9 mouse cellular contexts compared by ENCODE assay signal in the genomic region with DNA sequence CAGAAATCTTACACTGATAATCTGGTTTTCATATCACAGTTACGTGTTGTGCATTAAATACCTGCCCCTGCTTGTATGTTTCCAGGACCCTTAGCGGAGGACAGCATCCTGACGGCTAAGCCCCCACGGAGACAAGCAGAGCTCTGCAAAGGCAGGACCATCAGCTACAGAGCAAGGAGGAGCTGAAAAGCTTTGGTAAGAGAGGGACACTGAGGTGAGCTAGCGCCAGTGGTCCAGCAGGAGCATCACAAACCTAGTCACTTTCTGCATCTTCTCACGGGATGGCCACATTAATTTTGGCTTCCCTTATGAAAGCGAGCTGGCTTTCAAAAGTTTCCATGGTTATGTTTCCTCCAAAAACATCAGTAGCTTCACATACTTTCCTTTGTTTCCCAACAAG. TPM values are rescaled to one million over a fixed set of nuclear protein-coding genes. Genes with fewer than 3 reads are reported as not detected.
DNase-seq lines count a peak whose midpoint lies in the region; ATAC-seq and TF ChIP-seq lines count a peak whose summit lies in the region.
"Had no signal": no experiment of that assay in that cellular context is flagged by ENCODE, and none has a peak within 500 bp of the region (broad histone marks: within the 10 kb centered on the region; RNA-seq: fewer than 3 reads in every experiment).

No protein-coding gene starts in this region.

- H3K4me1 ChIP-seq in kidney, embryonic 14.5 days (ENCODE audit: control insufficient read depth, insufficient read depth, low read length) = 0 out of 2 replicates have a peak, but pooled peaks cover 2% of the 10 kb centered on the region
- 0 out of 2 replicates have a peak, but pooled peaks cover 3% of the 10 kb centered on the region for H3K4me1 ChIP-seq in embryonic facial prominence, embryonic 13.5 days
- peaks cover 2% of the 10 kb centered on the region; the same call in 1 of the 2 replicates for H3K4me1 ChIP-seq in intestine, postnatal 0 days (replicated peaks; ENCODE audit: control insufficient read depth, insufficient read depth, low read length)
- no peaks in the 10 kb centered on the region for H3K4me1 ChIP-seq in neural tube, embryonic 12.5 days

- 5% methylated on average over 7 of the region's 7 CpGs for WGBS in kidney, embryonic 14.5 days
- WGBS in embryonic facial prominence, embryonic 13.5 days = 2% methylated on average over 7 of the region's 7 CpGs
- 6% methylated on average over 7 of the region's 7 CpGs for WGBS in intestine, postnatal 0 days
- WGBS in neural tube, embryonic 12.5 days = 2% methylated on average over 7 of the region's 7 CpGs

- ATAC-seq in kidney, embryonic 14.5 days (ENCODE audit: low FRiP score, low TSS enrichment) = peak; percentile 61; the same call in 1 of the 2 replicates
- peak; percentile 60 for ATAC-seq in embryonic facial prominence, embryonic 13.5 days (ENCODE audit: insufficient number of reproducible peaks, insufficient read depth, low FRiP score, low TSS enrichment, low read depth)
- ATAC-seq in intestine, postnatal 0 days = 0 out of 2 replicates have a peak, but pooled peaks have one; percentile 26
- peak; percentile 75 for ATAC-seq in neural tube, embryonic 12.5 days (ENCODE audit: low FRiP score, low read depth)

- DNase-seq in kidney, adult 11 months = no peak
- DNase-seq in right cerebral cortex, postnatal 10 days (ENCODE audit: low spot score in 2 of 2) = no peak
- DNase-seq in cerebellum, postnatal 14 days = no peak
- DNase-seq in layer of hippocampus, postnatal 10 days (ENCODE audit: low spot score in 2 of 2) = no peak

- no peak for TF ChIP-seq CTCF in intestine, postnatal 0 days (IDR thresholded peaks at IDR 0.05; ENCODE audit: low read depth)

- H3K27ac ChIP-seq in kidney, embryonic 14.5 days (ENCODE audit: low read depth, low read length) = no peak overlapping the region
- no peak overlapping the region for H3K27ac ChIP-seq in embryonic facial prominence, embryonic 13.5 days
- no peak overlapping the region for H3K27ac ChIP-seq in intestine, postnatal 0 days (ENCODE audit: low read depth, low read length)
- no peak overlapping the region for H3K27ac ChIP-seq in neural tube, embryonic 12.5 days

- peak overlapping the region; percentile 29 for H3K4me3 ChIP-seq in kidney, embryonic 14.5 days (ENCODE audit: low read length)
- peak overlapping the region; percentile 47 for H3K4me3 ChIP-seq in embryonic facial prominence, embryonic 13.5 days
- H3K4me3 ChIP-seq in intestine, postnatal 0 days (ENCODE audit: low read depth, low read length) = peak overlapping the region; percentile 34
- peak overlapping the region; percentile 31 for H3K4me3 ChIP-seq in neural tube, embryonic 12.5 days

- no peaks in the 10 kb centered on the region for H3K36me3 ChIP-seq in kidney, embryonic 14.5 days (ENCODE audit: control insufficient read depth, insufficient read depth, low read length)
- no peaks in the 10 kb centered on the region for H3K36me3 ChIP-seq in embryonic facial prominence, embryonic 13.5 days
- no peaks in the 10 kb centered on the region for H3K36me3 ChIP-seq in intestine, postnatal 0 days (ENCODE audit: control insufficient read depth, insufficient read depth)
- H3K36me3 ChIP-seq in neural tube, embryonic 12.5 days = no peaks in the 10 kb centered on the region

- H3K27me3 ChIP-seq in kidney, embryonic 14.5 days (ENCODE audit: control insufficient read depth, insufficient read depth, low read length) = 0 out of 2 replicates have a peak, but pooled peaks cover 3% of the 10 kb centered on the region
- H3K27me3 ChIP-seq in embryonic facial prominence, embryonic 13.5 days = no peaks in the 10 kb centered on the region
- no peaks in the 10 kb centered on the region for H3K27me3 ChIP-seq in intestine, postnatal 0 days (replicated peaks; ENCODE audit: control insufficient read depth, insufficient read depth, low read length)
- no peaks in the 10 kb centered on the region; the same call in 1 of the 2 replicates for H3K27me3 ChIP-seq in neural tube, embryonic 12.5 days (replicated peaks)

- H3K9ac ChIP-seq in kidney, embryonic 14.5 days (ENCODE audit: low read depth, low read length) = peak overlapping the region; percentile 34; the same call in 1 of the 2 replicates
- peak overlapping the region; percentile 68 for H3K9ac ChIP-seq in embryonic facial prominence, embryonic 13.5 days
- H3K9ac ChIP-seq in intestine, postnatal 0 days (ENCODE audit: low read depth, low read length) = 0 out of 2 replicates have a peak overlapping the region, but pooled peaks have one; percentile 17
- H3K9ac ChIP-seq in neural tube, embryonic 12.5 days = peak overlapping the region; percentile 30; the same call in 1 of the 2 replicates

- H3K9me3 ChIP-seq in kidney, embryonic 14.5 days (ENCODE audit: control insufficient read depth, low read length) = peaks cover 3% of the 10 kb centered on the region; the same call in 1 of the 2 replicates
- H3K9me3 ChIP-seq in embryonic facial prominence, embryonic 13.5 days = peaks cover 8% of the 10 kb centered on the region; the same call in 1 of the 2 replicates
- 0 out of 2 replicates have a peak, but pooled peaks cover 6% of the 10 kb centered on the region for H3K9me3 ChIP-seq in intestine, postnatal 0 days (ENCODE audit: control insufficient read depth)
- H3K9me3 ChIP-seq in neural tube, embryonic 12.5 days = 0 out of 2 replicates have a peak, but pooled peaks cover 6% of the 10 kb centered on the region

- peak overlapping the region; percentile 57 for H3K4me2 ChIP-seq in kidney, embryonic 14.5 days (replicated peaks; ENCODE audit: low read depth, low read length)
- H3K4me2 ChIP-seq in embryonic facial prominence, embryonic 13.5 days = peak overlapping the region; percentile 83
- peak overlapping the region; percentile 77 for H3K4me2 ChIP-seq in intestine, postnatal 0 days (replicated peaks; ENCODE audit: low read depth)
- H3K4me2 ChIP-seq in neural tube, embryonic 12.5 days (replicated peaks) = peak overlapping the region; percentile 65

RNA-seq across cellular contexts. Expression of gene Pglyrp1, which starts 1.7 kb away (rescaled TPM):
- polyA plus RNA-seq in kidney, embryonic 14.5 days (2014; fragmentation: Nextera tagmentation; extraction: Ambion mirVana) = 0.77 and 1.1 TPM in 2 replicates
- 0.76 and 2.9 TPM in 2 replicates for polyA plus RNA-seq in embryonic facial prominence, embryonic 13.5 days (2015; fragmentation: Nextera tagmentation; extraction: Ambion mirVana)
- 141 and 155 TPM in 2 replicates for polyA plus RNA-seq in intestine, postnatal 0 days (2015; fragmentation: Nextera tagmentation; extraction: Ambion mirVana)
- 3.9 and 4.7 TPM in 2 replicates for polyA plus RNA-seq in neural tube, embryonic 12.5 days (2016; fragmentation: Nextera tagmentation; extraction: Ambion mirVana)
- total RNA-seq in layer of hippocampus, postnatal 10 days (2021) = 10 to 100 TPM; 22.0 to 27.9 TPM
- total RNA-seq: MEL had no signal

RNA-seq across cellular contexts. Expression of gene Mill2, which starts 33.0 kb away (rescaled TPM):
- polyA plus RNA-seq in kidney, embryonic 14.5 days (2014; fragmentation: Nextera tagmentation; extraction: Ambion mirVana) = 0.64 and 0.79 TPM in 2 replicates
- polyA plus RNA-seq in embryonic facial prominence, embryonic 13.5 days (2015; fragmentation: Nextera tagmentation; extraction: Ambion mirVana) = 0.38 and 0.39 TPM in 2 replicates
- 0.72 and 1.4 TPM in 2 replicates for polyA plus RNA-seq in intestine, postnatal 0 days (2015; fragmentation: Nextera tagmentation; extraction: Ambion mirVana)
- polyA plus RNA-seq in neural tube, embryonic 12.5 days (2016; fragmentation: Nextera tagmentation; extraction: Ambion mirVana) = 0.10 and 0.34 TPM in 2 replicates
- total RNA-seq in layer of hippocampus, postnatal 10 days (2021) = 1 to 10 TPM; 1.5 to 2.2 TPM

RNA-seq across cellular contexts. Expression of gene Ccdc61, which starts 37.4 kb away (rescaled TPM):
- polyA plus RNA-seq in kidney, embryonic 14.5 days (2014; fragmentation: Nextera tagmentation; extraction: Ambion mirVana) = 21.0 and 21.4 TPM in 2 replicates
- polyA plus RNA-seq in embryonic facial prominence, embryonic 13.5 days (2015; fragmentation: Nextera tagmentation; extraction: Ambion mirVana) = 26.3 and 35.6 TPM in 2 replicates
- polyA plus RNA-seq in intestine, postnatal 0 days (2015; fragmentation: Nextera tagmentation; extraction: Ambion mirVana) = 13.5 and 15.1 TPM in 2 replicates
- 32.9 and 34.0 TPM in 2 replicates for polyA plus RNA-seq in neural tube, embryonic 12.5 days (2016; fragmentation: Nextera tagmentation; extraction: Ambion mirVana)
- total RNA-seq in layer of hippocampus, postnatal 10 days (2021) = 10 to 100 TPM; 11.9 to 14.4 TPM

RNA-seq across cellular contexts. Expression of gene Psg17, which starts 51.4 kb away (rescaled TPM):
- polyA plus RNA-seq in kidney, embryonic 14.5 days (2014; fragmentation: Nextera tagmentation; extraction: Ambion mirVana) = not detected in 2 replicates
- not detected in 2 replicates for polyA plus RNA-seq in embryonic facial prominence, embryonic 13.5 days (2015; fragmentation: Nextera tagmentation; extraction: Ambion mirVana)
- polyA plus RNA-seq in intestine, postnatal 0 days (2015; fragmentation: Nextera tagmentation; extraction: Ambion mirVana) = not detected in 2 replicates
- polyA plus RNA-seq in neural tube, embryonic 12.5 days (2016; fragmentation: Nextera tagmentation; extraction: Ambion mirVana) = not detected in 2 replicates
- total RNA-seq in layer of hippocampus, postnatal 10 days (2021) = not detected
- total RNA-seq: MEL had no signal

RNA-seq across cellular contexts. Expression of gene Nova2, which starts 52.9 kb away (rescaled TPM):
- polyA plus RNA-seq in kidney, embryonic 14.5 days (2014; fragmentation: Nextera tagmentation; extraction: Ambion mirVana) = 0.96 and 1.1 TPM in 2 replicates
- polyA plus RNA-seq in embryonic facial prominence, embryonic 13.5 days (2015; fragmentation: Nextera tagmentation; extraction: Ambion mirVana) = 0.62 and 0.65 TPM in 2 replicates
- polyA plus RNA-seq in intestine, postnatal 0 days (2015; fragmentation: Nextera tagmentation; extraction: Ambion mirVana) = 0.18 and 0.24 TPM in 2 replicates
- polyA plus RNA-seq in neural tube, embryonic 12.5 days (2016; fragmentation: Nextera tagmentation; extraction: Ambion mirVana) = 12.1 and 12.6 TPM in 2 replicates
- total RNA-seq in layer of hippocampus, postnatal 10 days (2021) = 100 to 1,000 TPM; 106 to 112 TPM

Comparison
In these comparisons a context has a peak if more than half of its experiments do, and no peak if none do; other contexts are left out.
1. H3K9ac ChIP-seq: peak in every context shown above with its lines; median percentile 68 in embryonic facial prominence, embryonic 13.5 days; 34 in kidney, embryonic 14.5 days; 30 in neural tube, embryonic 12.5 days; 17 in intestine, postnatal 0 days.
2. RNA of gene Pglyrp1, which starts 1.7 kb away (polyA plus RNA-seq): 141 to 155 TPM in intestine, postnatal 0 days; 3.9 to 4.7 TPM in neural tube, embryonic 12.5 days, 0.77 to 1.1 TPM in kidney, embryonic 14.5 days and 0.76 to 2.9 TPM in embryonic facial prominence, embryonic 13.5 days; every median in the first group is over 10 times any median in the second.
3. Peak in every context shown above with its lines, with median percentiles within 50 percentile points of each other: ATAC-seq, H3K4me2 ChIP-seq and H3K4me3 ChIP-seq.